Mouse (Mus musculus): ENCODE measurements at regions not wholly inside any gene's neighbourhood (a gene's known extent, or its start where the extent isn't known, plus 50 kb on each side); places are given as distances from the start of the nearest gene placed in this dataset.

DNA sequence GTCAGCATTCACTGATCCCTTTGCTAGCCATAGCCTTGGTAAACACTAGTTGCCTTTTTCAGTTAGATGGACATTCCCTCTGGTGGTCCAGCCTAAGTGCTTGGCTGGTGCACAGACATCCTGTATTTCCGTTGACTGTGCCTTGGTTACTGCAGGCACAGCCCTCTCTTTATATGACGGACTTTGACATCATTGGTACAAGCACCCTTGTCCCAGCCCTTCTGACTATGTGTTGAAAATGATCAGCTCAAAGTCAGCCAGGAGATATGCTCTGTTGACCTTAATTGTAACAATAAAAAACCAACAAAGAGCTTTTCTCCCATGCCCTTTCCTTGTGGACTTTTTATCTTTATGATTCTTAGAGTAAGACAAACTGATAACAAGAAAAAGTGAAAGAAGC, 53.8 kb upstream of the Mapk10 start:
- Histone ChIP-seq H3K4me1 (ENCODE audit: insufficient read depth, low read length) (no peaks in the 10 kb centered on the region), H3K9me3 (ENCODE audit: low read length) (peaks cover 4% of the 10 kb centered on the region; the same call in 1 of the 2 replicates), H3K36me3 (ENCODE audit: insufficient read depth, low read length) (no peaks in the 10 kb centered on the region), H3K9ac (replicated peaks; ENCODE audit: low read length) (no peak overlapping the region), H3K4me3 (ENCODE audit: low read length) (no peak overlapping the region), H3K27me3 (ENCODE audit: insufficient read depth, low read length) (no peaks in the 10 kb centered on the region), H3K4me2 (replicated peaks; ENCODE audit: low read depth, low read length) (no peak overlapping the region), H3K27ac (ENCODE audit: low read length) (no peak overlapping the region)
- no peak for ATAC-seq (ENCODE audit: low FRiP score, low TSS enrichment)
- 80% methylated on average over 2 of the region's 2 CpGs for WGBS

DNA sequence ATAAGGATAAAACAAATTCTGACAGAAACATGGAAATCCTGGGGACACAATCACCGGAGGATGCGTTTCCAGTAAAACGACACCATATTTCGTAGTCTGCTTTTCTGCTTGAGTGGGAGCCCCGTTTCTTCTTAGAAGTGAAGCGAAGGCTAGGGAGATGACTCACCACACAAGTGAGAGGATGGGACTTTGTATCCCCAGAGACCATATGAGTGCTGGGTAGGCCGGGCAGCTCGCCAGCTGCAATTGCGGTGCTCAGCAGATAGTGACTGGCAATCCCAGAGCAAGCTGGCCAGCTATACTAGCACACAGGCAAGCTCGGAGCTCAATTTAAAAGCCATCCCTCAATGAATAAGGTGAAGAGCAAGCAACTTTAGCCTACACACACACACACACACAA, 50.3 kb upstream of the Mapk10 start:
- no peak overlapping the region for H3K4me2 ChIP-seq (replicated peaks; ENCODE audit: low read depth, low read length)
- 81% methylated on average over 10 of the region's 10 CpGs for WGBS
- no peak overlapping the region for H3K27ac ChIP-seq (ENCODE audit: low read length)
- H3K9me3 ChIP-seq (ENCODE audit: low read length), result peaks cover 4% of the 10 kb centered on the region; the same call in 1 of the 2 replicates
- ATAC-seq (ENCODE audit: low FRiP score, low TSS enrichment), result no peak
- H3K27me3 ChIP-seq (ENCODE audit: insufficient read depth, low read length), result no peaks in the 10 kb centered on the region
- H3K9ac ChIP-seq (replicated peaks; ENCODE audit: low read length), result no peak overlapping the region
- no peaks in the 10 kb centered on the region for H3K4me1 ChIP-seq (ENCODE audit: insufficient read depth, low read length)
- no peaks in the 10 kb centered on the region for H3K36me3 ChIP-seq (ENCODE audit: insufficient read depth, low read length)
- H3K4me3 ChIP-seq (ENCODE audit: low read length), result no peak overlapping the region
